Mouse (Mus musculus): ENCODE measurements at regions not wholly inside any gene's neighbourhood (a gene's known extent, or its start where the extent isn't known, plus 50 kb on each side); places are given as distances from the start of the nearest gene placed in this dataset.

DNA sequence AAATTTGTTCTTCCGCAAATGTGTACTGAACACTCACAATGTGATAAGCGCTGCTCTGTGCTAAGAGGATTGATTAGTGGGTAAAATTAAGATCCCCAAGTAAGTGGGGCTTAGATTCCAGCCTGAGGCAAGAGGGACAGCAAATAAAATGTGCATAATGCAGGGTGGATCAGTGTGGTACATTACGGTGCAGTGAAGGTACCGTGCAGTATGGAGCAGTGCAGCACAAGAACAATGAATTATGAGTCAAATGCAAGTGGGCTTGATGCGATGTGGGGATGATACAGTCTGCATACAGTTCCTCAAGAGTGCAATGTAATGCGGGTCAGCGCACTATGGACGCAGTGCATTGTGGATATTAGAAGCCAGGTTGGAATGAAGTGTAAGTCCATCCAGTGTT lies 367.8 kb downstream of the Kif16b start:
- DNase-seq, result no peak
- no peaks in the 10 kb centered on the region for H3K4me1 ChIP-seq (ENCODE audit: control insufficient read depth, insufficient read depth, low read length)
- WGBS, result 96% methylated on average over 8 of the region's 8 CpGs
- no peak for TF ChIP-seq CTCF (IDR thresholded peaks at IDR 0.05; ENCODE audit: borderline replicate concordance, insufficient read depth, low read depth, low read length)
- no peak for TF ChIP-seq POLR2A (IDR thresholded peaks at IDR 0.05; ENCODE audit: borderline replicate concordance, insufficient read depth, low read length)
- H3K27me3 ChIP-seq (ENCODE audit: control insufficient read depth, insufficient read depth, low read length), result no peaks in the 10 kb centered on the region
- H3K4me3 ChIP-seq (replicated peaks; ENCODE audit: insufficient read depth, low read depth, low read length), result no peak overlapping the region
- no peak overlapping the region for H3K27ac ChIP-seq (ENCODE audit: insufficient read depth, low read length)

- H3K27me3 ChIP-seq (ENCODE audit: control insufficient read depth, insufficient read depth, low read length), result no peaks in the 10 kb centered on the region
- TF ChIP-seq POLR2A (IDR thresholded peaks at IDR 0.05; ENCODE audit: borderline replicate concordance, insufficient read depth, low read length) (no peak), CTCF (IDR thresholded peaks at IDR 0.05; ENCODE audit: borderline replicate concordance, insufficient read depth, low read depth, low read length) (no peak)
- DNase-seq, result no peak
- H3K4me3 ChIP-seq (replicated peaks; ENCODE audit: insufficient read depth, low read depth, low read length), result no peak overlapping the region
- 86% methylated on average over 5 of the region's 5 CpGs for WGBS
- H3K4me1 ChIP-seq (ENCODE audit: control insufficient read depth, insufficient read depth, low read length), result no peaks in the 10 kb centered on the region
- no peak overlapping the region for H3K27ac ChIP-seq (ENCODE audit: insufficient read depth, low read length)
Measured at GRCm38 (mm10) chr2:142522471-142522870, 378.9 kb downstream of the Kif16b start.

DNA sequence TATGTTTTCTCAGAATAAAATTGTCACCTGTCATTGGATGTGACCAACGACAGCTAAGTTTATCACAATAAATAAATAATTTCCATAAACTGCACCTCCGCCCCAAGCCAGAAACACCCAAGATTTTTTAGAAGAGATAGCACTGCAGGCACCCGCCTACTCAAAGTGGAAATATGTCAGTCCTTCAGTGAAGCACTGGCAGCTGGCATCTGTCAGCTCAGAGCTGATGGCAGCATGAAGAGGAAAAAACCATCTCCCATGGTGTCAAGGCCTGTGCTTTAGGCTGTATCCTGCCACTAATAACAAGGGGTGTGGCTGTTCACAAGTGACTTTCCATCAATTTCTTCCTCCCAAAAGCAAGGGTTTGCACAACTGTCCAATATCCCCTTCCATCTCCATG lies 383.6 kb downstream of the Kif16b start:
- H3K4me1 ChIP-seq (ENCODE audit: control insufficient read depth, insufficient read depth, low read length), result no peaks in the 10 kb centered on the region
- WGBS, result 44% methylated on average over 3 of the region's 3 CpGs
- TF ChIP-seq POLR2A (IDR thresholded peaks at IDR 0.05; ENCODE audit: borderline replicate concordance, insufficient read depth, low read length), result no peak
- TF ChIP-seq CTCF (IDR thresholded peaks at IDR 0.05; ENCODE audit: borderline replicate concordance, insufficient read depth, low read depth, low read length), result no peak
- H3K27me3 ChIP-seq (ENCODE audit: control insufficient read depth, insufficient read depth, low read length), result no peaks in the 10 kb centered on the region
- no peak overlapping the region for H3K4me3 ChIP-seq (replicated peaks; ENCODE audit: insufficient read depth, low read depth, low read length)
- peak in 1 of 2 experiments; percentile 4 for DNase-seq
- no peak overlapping the region for H3K27ac ChIP-seq (ENCODE audit: insufficient read depth, low read length)

- no peak for DNase-seq
- no peaks in the 10 kb centered on the region for H3K4me1 ChIP-seq (ENCODE audit: control insufficient read depth, insufficient read depth, low read length)
- no peaks in the 10 kb centered on the region for H3K27me3 ChIP-seq (ENCODE audit: control insufficient read depth, insufficient read depth, low read length)
- no peak overlapping the region for H3K4me3 ChIP-seq (replicated peaks; ENCODE audit: insufficient read depth, low read depth, low read length)
- no peak for TF ChIP-seq CTCF (IDR thresholded peaks at IDR 0.05; ENCODE audit: borderline replicate concordance, insufficient read depth, low read depth, low read length)
- TF ChIP-seq POLR2A (IDR thresholded peaks at IDR 0.05; ENCODE audit: borderline replicate concordance, insufficient read depth, low read length), result no peak
- 96% methylated on average over 1 of the region's 1 CpGs for WGBS
- H3K27ac ChIP-seq (ENCODE audit: insufficient read depth, low read length), result no peak overlapping the region
Measured at GRCm38 (mm10) chr2:142505216-142505615, 396.1 kb downstream of the Kif16b start.

Data from cerebellum, adult 2 months (tissue).